Mouse (Mus musculus): ENCODE data around the gene Prex1. TPM values are rescaled to one million over a fixed set of nuclear protein-coding genes. Genes with fewer than 3 reads are reported as not detected.

Gene Prex1
- total RNA-seq, 2 experiments from 2014 or later = 60.8 to 86.4 TPM

DNA sequence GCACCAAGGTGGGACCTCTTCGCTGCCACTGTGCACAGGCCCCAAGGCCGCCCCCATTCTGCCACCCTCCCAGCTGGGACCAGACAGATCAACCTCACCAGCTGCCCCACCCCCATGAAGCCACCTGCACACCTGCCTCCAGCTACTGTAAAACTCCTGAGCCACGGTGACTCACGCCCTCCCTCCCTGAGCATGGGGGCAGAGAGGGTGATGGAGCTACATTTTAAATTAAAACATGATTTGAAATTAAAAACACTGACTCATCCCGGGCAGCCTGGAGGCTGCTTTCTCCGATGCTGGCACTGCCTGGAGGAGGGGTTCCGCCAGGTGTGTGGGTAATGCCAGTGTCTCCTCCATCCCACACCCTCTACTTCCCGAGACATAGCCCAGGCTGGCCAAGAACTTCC is 71.0 kb downstream of the Prex1 start:
- ATAC-seq (replicated peaks; ENCODE audit: low FRiP score, poor library complexity, severe bottlenecking) = no peak

DNA sequence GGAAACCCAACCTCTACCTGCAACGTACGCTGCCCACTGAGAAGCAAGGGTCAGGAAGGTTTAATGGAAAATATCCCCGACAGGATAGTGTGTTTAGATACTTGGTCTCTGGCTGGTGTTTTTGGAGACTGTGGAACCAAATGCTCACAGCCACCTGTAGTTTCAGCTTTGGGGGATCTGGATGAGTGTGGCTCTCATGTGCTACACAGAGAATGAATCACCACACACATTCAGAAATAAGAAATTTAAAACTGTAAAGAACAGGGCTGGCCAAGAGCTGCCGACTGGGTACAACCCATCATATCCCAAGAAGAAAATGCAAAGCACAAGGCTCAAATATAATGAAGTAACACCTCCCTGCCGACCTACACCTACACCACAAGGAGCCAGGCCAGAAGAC is 73.9 kb downstream of the Prex1 start:
- no peak for ATAC-seq (replicated peaks; ENCODE audit: low FRiP score, poor library complexity, severe bottlenecking)

GRCm38 (mm10) chr2:166638947-166639641 is 74.5 kb downstream of the Prex1 start:
- no peak for ATAC-seq (replicated peaks; ENCODE audit: low FRiP score, poor library complexity, severe bottlenecking)

DNA sequence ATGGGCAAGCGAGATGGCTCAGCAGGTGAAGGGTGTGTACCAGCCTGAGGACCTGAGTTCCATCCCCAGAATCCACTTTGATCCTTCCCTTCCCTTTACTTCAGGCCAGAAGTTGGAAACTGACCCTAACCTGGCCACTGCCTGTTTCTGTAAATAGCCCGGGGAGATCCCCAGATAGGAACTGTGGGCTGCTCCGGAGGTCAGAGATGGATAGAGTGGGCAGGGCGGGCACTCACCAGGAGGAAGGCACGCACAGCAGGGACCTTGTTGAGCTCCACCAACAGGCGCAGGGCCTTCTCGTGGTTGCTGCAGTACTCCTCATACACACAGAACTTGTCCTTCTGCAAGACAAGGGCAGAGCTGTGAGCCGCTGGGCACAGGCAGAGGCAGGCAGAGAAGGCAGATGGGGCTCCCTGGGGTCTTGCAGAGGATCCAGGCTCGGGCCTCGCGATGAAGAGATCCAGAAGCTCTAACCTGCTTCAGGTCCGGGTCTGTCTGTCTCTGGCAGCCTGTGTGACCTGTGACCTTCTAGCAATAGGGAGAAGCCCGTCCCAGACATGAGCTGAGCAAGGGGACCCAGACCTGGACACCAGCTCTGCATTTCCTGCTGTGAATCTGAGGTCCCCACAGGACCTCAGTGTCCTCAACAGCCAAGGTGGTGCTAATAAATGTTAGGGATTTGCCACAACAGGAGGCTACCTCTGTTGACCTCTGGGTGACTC is 75.4 kb downstream of the Prex1 start:
- no peak for ATAC-seq (replicated peaks; ENCODE audit: low FRiP score, poor library complexity, severe bottlenecking)

- ATAC-seq (replicated peaks; ENCODE audit: low FRiP score, poor library complexity, severe bottlenecking) = no peak
These were observed 76.0 kb downstream of the Prex1 start for GRCm38 (mm10) chr2:166637673-166637990.

DNA sequence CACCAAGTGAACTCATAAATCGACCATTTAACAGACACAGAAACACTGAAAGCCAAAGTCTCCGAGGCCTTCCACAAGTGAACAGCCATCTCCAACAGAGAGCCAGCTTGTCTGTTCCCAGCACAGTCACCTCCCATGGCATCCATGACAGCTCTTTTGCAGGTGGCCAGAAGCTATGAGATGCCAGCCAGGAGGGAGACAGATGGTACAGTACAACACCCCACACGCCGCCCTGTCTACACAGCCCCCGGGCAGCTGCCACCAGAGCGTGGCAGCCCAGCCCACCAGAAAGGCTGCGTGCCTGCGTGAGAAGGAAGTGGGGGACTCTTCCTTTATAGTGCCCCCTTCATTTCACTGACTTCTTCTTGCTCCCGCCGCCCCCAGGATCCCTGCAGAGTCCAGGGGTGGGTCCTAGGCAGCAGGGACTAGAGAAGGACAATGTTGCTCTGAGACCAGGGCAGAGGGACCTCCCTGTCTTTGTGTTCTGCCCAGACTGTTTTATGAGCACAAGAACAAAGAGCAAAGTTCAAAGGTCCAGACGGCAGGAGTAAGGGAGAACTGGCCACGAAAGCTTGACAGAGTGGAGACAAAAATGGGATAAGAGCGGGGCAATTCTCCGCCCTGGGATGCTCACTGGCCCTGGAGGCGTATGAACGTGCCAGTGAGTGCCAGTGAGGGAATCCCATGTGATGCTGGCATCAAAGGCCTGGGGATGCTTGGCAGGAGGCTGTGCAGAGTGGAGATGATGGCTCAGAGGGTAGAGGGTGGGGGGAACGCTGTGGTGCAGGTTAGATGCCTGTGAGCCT is 76.6 kb downstream of the Prex1 start:
- ATAC-seq (replicated peaks; ENCODE audit: low FRiP score, poor library complexity, severe bottlenecking) = no peak

GRCm38 (mm10) chr2:166635521-166635920 is 78.1 kb downstream of the Prex1 start:
- no peak for ATAC-seq (replicated peaks; ENCODE audit: low FRiP score, poor library complexity, severe bottlenecking)

DNA sequence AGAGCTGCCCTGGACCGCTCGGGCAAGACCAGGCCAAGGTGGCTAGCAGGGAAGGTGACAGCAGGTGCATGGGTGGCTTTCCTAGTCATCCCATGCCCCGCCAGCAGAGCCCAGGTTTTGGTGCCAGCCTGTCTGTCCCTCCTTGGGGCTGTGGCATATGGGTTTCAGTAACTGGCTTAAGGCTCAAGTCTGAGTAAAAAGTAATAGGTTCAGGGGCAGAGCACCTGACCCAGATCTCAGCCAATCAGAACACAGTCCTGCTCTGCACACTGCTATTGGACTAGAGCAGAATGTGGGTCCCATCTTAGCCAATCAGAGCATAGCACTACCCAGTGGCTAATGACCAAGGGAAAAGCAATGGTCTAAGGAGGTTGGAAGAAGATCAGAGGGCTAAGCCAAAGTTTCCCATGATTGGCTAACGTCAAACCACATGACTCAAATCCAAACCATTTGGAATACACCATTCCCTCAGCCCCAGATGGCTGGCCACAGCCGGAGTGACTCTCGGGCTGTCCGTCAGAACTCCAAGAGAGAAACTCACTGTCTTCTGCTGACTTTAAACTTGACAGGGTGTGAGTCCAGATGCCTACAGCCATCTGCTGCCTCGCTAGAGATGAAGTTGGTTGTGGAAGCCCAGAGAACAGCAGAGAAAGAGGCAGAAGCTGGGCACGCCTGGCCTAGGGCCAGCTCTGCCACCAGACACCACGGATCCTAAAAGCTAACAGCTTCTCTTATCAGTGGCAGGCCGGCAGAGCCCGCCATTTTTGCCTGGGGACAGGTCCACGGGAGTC is 80.9 kb downstream of the Prex1 start:
- ATAC-seq (replicated peaks; ENCODE audit: low FRiP score, poor library complexity, severe bottlenecking) = no peak

- ATAC-seq (replicated peaks; ENCODE audit: low FRiP score, poor library complexity, severe bottlenecking) = no peak
These were observed 81.9 kb downstream of the Prex1 start for GRCm38 (mm10) chr2:166631621-166632171.

DNA sequence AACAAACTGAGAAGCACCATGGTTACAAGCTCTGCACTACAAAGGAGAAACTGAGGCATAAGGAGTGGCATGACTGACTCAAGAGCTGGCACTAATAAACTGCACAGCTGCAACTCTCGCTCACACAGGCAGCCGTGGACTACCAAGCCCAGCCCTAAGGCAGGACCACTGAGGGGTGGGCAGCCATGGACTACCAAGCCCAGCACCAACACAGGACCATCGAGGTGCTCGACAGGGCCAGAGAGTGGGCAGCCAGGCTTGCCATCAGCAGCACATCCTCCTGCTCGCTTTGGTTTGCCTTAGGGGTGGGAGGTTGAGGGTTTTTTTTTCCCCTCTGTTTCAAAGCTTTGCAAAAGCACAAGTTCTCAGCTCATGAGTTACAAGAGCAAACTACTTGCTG is 82.4 kb downstream of the Prex1 start:
- no peak for ATAC-seq (replicated peaks; ENCODE audit: low FRiP score, poor library complexity, severe bottlenecking)

DNA sequence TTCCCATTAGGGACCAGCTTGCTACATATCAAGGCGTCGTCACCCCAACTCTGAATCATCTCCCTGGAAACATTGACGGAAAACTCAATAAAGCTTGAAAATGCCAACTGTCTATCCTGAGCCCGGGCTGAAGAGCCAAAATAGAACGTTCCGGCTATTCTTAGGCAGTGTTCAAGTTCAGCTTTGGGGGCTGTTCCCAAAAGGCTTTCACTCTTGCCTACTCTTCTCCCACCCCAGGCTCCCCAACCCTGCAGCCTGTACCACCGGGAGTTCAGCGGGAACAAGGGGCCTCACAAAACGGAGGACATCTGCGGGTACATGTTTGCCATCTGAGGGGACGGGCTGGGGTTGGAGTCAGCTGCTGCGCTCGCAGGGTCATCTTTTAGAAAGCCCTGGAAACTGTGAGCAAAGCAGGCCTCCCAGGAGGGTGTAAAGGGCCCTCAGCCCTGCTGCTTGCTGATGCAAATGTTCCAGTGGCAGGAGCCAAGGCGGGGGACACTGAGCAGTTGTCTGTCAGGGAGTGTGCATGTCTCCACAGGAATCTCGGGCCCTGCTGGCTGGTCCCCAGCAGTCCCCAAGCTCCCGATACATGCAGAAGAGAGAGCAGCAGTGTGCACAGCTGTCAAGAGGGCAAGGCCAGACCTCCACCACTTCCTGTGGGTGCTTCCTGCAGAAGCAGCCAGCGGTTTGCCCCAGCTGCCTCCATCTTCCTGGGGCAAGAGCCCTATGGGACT is 83.5 kb downstream of the Prex1 start:
- no peak for ATAC-seq (replicated peaks; ENCODE audit: low FRiP score, poor library complexity, severe bottlenecking)

DNA sequence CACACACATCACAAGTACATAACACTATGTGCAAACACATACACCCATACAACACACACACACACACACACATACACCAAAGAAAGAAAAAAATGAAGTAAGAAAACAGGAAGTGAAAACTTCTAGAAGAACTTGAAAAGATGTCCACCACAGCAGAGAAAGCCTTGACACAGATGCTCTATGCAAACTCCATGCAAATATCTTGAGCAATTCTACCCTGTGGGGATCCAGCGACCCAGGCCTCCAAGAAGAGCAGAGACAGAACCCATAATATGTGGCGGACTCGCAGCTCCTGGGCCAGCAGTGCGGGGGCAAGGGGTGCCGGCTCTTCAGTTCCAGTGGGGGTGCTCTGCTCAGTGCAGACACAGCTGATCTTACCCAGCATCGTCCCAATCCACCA is 86.1 kb downstream of the Prex1 start:
- no peak for ATAC-seq (replicated peaks; ENCODE audit: low FRiP score, poor library complexity, severe bottlenecking)

DNA sequence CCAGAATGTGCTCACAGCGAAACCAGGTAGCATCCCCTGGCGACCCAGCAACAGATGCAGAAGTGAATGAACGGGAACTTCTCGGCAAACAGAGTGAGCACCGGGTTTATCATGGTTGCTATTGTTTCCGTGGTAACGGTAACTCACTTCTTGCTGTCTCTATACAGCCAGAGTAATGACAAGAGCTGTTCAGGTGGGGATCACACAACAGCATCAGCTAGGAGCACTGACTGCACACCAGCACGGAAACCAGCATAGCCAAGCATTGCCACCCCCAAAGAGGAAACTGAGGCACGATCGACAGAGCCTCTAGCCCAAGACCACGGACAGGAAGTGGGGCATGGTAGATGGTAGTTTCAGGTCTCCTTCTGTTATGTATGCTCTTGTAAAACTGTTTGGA is 88.4 kb downstream of the Prex1 start:
- no peak for ATAC-seq (replicated peaks; ENCODE audit: low FRiP score, poor library complexity, severe bottlenecking)

- ATAC-seq (replicated peaks; ENCODE audit: low FRiP score, poor library complexity, severe bottlenecking) = no peak
These were observed 90.5 kb downstream of the Prex1 start for GRCm38 (mm10) chr2:166623081-166623567.

- no peak for ATAC-seq (replicated peaks; ENCODE audit: low FRiP score, poor library complexity, severe bottlenecking)
These were observed 91.0 kb downstream of the Prex1 start for GRCm38 (mm10) chr2:166622590-166622989.

DNA sequence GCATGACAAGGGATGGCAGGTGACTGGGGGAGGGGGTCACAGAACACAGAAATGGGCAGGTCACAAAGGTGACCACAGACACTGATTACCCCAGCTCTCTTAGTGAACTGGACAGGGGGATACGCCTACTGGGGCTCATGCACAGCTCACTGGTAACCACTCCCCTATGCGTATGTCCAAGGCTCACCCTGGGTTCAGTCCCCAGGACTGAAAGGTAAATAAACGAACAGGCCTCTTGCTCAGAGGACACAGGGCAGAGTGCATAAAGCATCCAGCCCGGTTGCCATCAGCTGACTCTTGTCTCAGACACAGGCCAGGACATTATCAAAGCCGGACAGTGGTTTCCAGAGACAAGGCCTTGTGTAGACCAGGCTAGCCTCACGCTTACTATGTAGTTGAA is 91.6 kb downstream of the Prex1 start:
- no peak for ATAC-seq (replicated peaks; ENCODE audit: low FRiP score, poor library complexity, severe bottlenecking)

DNA sequence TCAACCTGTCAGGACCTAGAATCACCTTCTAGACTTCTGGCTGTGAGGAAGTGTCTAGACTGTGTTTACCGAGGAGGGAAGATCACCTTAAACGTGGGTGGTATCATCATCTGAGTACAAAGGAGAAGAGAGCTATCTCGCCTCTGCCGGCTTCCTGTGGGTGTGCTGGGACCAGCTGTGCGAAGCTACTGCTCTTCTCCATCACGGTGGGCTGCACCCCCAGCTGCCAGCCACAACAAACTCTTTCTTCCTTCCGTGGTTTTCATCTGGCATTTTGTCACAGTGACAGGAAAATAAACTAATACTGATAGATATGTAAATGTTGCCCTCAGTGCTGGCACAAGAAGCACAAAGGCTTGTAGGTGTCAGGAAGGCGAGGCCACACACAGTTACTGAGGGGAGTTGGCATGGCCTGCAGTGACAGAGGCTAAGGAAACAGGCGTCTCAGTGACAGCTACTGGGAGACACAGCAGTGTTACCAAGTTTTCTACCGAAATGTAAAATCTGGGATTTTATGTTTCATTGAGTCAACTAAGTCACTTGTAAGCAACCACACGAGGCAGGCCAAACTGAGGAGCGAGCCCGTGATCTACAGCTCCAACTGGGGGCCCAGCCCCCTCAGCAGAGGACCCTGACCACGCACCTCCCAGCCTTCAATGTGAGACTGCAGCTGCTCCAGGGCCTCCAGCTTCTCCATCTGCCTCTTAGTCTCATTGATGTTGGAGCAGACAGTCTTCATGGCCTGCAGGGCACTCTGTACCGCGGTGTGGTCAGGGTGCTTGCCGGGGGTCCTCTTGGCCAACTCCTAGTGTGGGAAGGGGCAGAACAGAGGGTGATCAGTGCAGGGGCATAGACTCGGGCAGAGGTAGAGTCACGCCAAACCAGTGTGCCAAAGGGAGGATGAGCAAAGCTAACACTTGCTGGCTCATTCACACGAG is 92.8 kb downstream of the Prex1 start:
- no peak for ATAC-seq (replicated peaks; ENCODE audit: low FRiP score, poor library complexity, severe bottlenecking)

GRCm38 (mm10) chr2:166619906-166620490 is 93.6 kb downstream of the Prex1 start:
- ATAC-seq (replicated peaks; ENCODE audit: low FRiP score, poor library complexity, severe bottlenecking) = no peak

Measured in erythroid progenitor cell, adult 5-6 weeks (primary cell).